Mouse (Mus musculus) liver, adult 2 months (tissue): Measurements from ENCODE around the gene Cul5.

Experiments
- CTCF ChIP-seq: fragments of 200-500 bp; IDR thresholded peaks from 2 replicates; pipeline ENCODE4 v1.5.1; 2011; ENCODE audit warnings: low read depth, low read length, control low read depth
- POLR2A ChIP-seq: fragments of 200-500 bp; IDR thresholded peaks from 2 replicates; pipeline ENCODE4 v1.6.1; 2011; ENCODE audit warnings: low read length, control low read depth; ENCODE audit not compliant: insufficient read depth; ENCODE audit errors: extremely low read depth

- TF ChIP-seq CTCF (peak; percentile 66; the same call in 1 of the 2 replicates), POLR2A (no peak)
These were observed 3.8 kb upstream of the Cul5 start for GRCm38 (mm10) chr9:53673571-53673970.
